Mouse (Mus musculus) kidney, adult 2 months (tissue): ENCODE measurements around the gene Mars.

Experiments
- CTCF ChIP-seq: fragments of 200-500 bp; conservative IDR thresholded peaks from 2 replicates; pipeline ENCODE4 v1.5.1; 2011; ENCODE audit warnings: low read depth, mild to moderate bottlenecking, control low read depth, low read length, moderate library complexity, mixed read lengths; ENCODE audit not compliant: insufficient read depth, insufficient read length
- POLR2A ChIP-seq: fragments of 200-500 bp; IDR thresholded peaks from one replicate; pipeline ENCODE4 v1.6.1; 2011; ENCODE audit warnings: low read depth, low read length, control low read depth

DNA sequence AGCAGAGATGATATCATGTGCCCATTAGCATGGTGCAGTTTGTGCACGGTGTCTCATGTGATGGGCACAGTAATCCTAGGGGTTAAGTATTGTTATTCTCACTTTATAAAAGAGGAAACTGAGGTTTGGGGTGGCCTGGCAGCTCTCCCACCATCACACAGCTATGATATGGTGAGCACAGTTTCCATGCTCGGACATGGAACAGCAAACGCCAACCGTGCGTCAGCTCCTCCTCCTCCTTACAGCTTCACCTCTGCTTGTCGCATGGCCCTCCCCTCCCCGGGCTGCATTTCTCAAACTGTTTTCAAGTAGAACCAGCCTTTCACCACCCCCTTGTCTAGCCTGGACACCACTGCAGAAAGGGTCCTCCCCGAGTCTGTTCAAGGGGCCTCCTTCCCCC, 53.1 kb downstream of the Mars start:
- TF ChIP-seq CTCF (no peak), POLR2A (no peak)
